Mouse (Mus musculus): ENCODE results near the gene Gsg1l2.

DNA sequence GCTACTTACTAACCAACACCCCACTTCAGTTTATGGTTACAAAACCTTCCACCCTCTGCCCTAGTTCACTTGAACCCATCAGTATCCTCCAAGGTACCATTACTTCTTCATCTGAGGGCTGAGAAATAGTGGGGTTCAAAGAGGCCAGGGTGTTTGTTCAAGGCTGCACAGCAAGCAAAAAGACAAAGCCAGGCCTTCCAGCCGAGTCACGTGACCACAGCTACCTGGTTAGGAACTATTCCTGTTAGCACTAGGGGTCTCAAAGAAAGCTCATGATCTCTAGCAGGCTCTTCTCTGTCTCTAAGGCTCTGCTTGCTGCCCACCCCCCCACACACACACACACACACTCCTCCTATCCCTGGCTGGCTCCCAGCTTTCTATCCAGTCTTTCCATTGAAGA, 2.7 kb upstream of the Gsg1l2 start:
- TF ChIP-seq E2F4 (IDR thresholded peaks at IDR 0.05; ENCODE audit: insufficient replicate concordance, low read depth, low read length), result no peak
- TF ChIP-seq POLR2AphosphoS2 (IDR thresholded peaks at IDR 0.05; ENCODE audit: low read depth, low read length), result no peak
- TF ChIP-seq ELF1 (IDR thresholded peaks at IDR 0.05; ENCODE audit: low read depth, low read length), result no peak
- no peak for TF ChIP-seq CHD2 (IDR thresholded peaks at IDR 0.05; ENCODE audit: low read length)
- TF ChIP-seq POLR2A (IDR thresholded peaks at IDR 0.05; ENCODE audit: low read depth, low read length), result no peak
- TF ChIP-seq CTCF (conservative IDR thresholded peaks at IDR 0.05 in 1 of 2, IDR thresholded peaks at IDR 0.05 in 1 of 2; ENCODE audit: low read depth in 2 of 2, low read length in 2 of 2), result no peak
- TF ChIP-seq USF2 (conservative IDR thresholded peaks at IDR 0.05; ENCODE audit: low read depth, low read length), result peak; percentile 51; the same call in 1 of the 2 replicates
- TF ChIP-seq SIN3A (IDR thresholded peaks at IDR 0.05; ENCODE audit: low read length), result no peak
- TF ChIP-seq ZNF384 (IDR thresholded peaks at IDR 0.05; ENCODE audit: low read depth, low read length), result no peak
- no peak for TF ChIP-seq MAFK (IDR thresholded peaks at IDR 0.05; ENCODE audit: insufficient replicate concordance, low read length)
